15 mouse cellular contexts compared by ENCODE assay signal in genomic region chr5:124036341-124036740, GRCm38 (mm10). TPM values are rescaled to one million over a fixed set of nuclear protein-coding genes. Genes with fewer than 3 reads are reported as not detected.
DNase-seq lines count a peak whose midpoint lies in the region; ATAC-seq lines count a peak whose summit lies in the region.
"Had no signal": no experiment of that assay in that cellular context is flagged by ENCODE, and none has a peak within 500 bp of the region (broad histone marks: within the 10 kb centered on the region; RNA-seq: fewer than 3 reads in every experiment).

No protein-coding gene starts in this region.

- no peaks in the 10 kb centered on the region for H3K36me3 ChIP-seq in liver, embryonic 11.5 days (ENCODE audit: control insufficient read depth, insufficient read depth, low read length)
- no peaks in the 10 kb centered on the region for H3K36me3 ChIP-seq in hindbrain, embryonic 13.5 days
- H3K36me3 ChIP-seq: limb, embryonic 12.5 days had no signal

- no peak overlapping the region for H3K9ac ChIP-seq in liver, embryonic 11.5 days (ENCODE audit: low read depth, low read length)
- no peak overlapping the region for H3K9ac ChIP-seq in hindbrain, embryonic 13.5 days
- H3K9ac ChIP-seq: limb, embryonic 12.5 days had no signal

- WGBS in liver, embryonic 11.5 days, result 45% methylated on average over 6 of the region's 6 CpGs
- 23% methylated on average over 6 of the region's 6 CpGs for WGBS in hindbrain, embryonic 13.5 days

- no peak for ATAC-seq in liver, embryonic 11.5 days (replicated peaks; ENCODE audit: low FRiP score)
- ATAC-seq in hindbrain, embryonic 13.5 days (ENCODE audit: low FRiP score), result no peak

- no peaks in the 10 kb centered on the region for H3K27me3 ChIP-seq in liver, embryonic 11.5 days (replicated peaks; ENCODE audit: control insufficient read depth, insufficient read depth, low read length)
- H3K27me3 ChIP-seq in hindbrain, embryonic 13.5 days, result no peaks in the 10 kb centered on the region
- H3K27me3 ChIP-seq: limb, embryonic 12.5 days had no signal

- no peaks in the 10 kb centered on the region for H3K9me3 ChIP-seq in liver, embryonic 11.5 days (ENCODE audit: control insufficient read depth, low read length)
- no peaks in the 10 kb centered on the region for H3K9me3 ChIP-seq in hindbrain, embryonic 13.5 days
- H3K9me3 ChIP-seq: limb, embryonic 12.5 days had no signal

- H3K4me2 ChIP-seq in liver, embryonic 11.5 days, result no peak overlapping the region
- no peak overlapping the region for H3K4me2 ChIP-seq in hindbrain, embryonic 13.5 days
- H3K4me2 ChIP-seq: limb, embryonic 12.5 days had no signal

- H3K27ac ChIP-seq in liver, embryonic 11.5 days (ENCODE audit: low read depth, low read length), result peak overlapping the region; percentile 28; the same call in 1 of the 2 replicates
- peak overlapping the region; percentile 60 for H3K27ac ChIP-seq in hindbrain, embryonic 13.5 days
- H3K27ac ChIP-seq: limb, embryonic 12.5 days; stomach, postnatal 0 days had no signal

- H3K4me1 ChIP-seq in liver, embryonic 11.5 days (replicated peaks; ENCODE audit: control insufficient read depth, insufficient read depth, low read length), result peaks cover 20% of the 10 kb centered on the region
- peaks cover 9% of the 10 kb centered on the region for H3K4me1 ChIP-seq in hindbrain, embryonic 13.5 days (replicated peaks)
- H3K4me1 ChIP-seq: limb, embryonic 12.5 days had no signal

- DNase-seq in embryo, embryonic 9.5 days (ENCODE audit: extremely low spot score), result peak; percentile 14
- DNase-seq in embryo, embryonic 11 days, result no peak
- DNase-seq in liver, embryonic 11.5 days (ENCODE audit: low spot score), result no peak
- no peak for DNase-seq in liver
- peak; percentile 65 to 66 for DNase-seq in CD8-positive naive resting alpha-beta T cell, adult 2 months (ENCODE audit: low read depth in 2 of 2, low spot score in 2 of 2)
- DNase-seq in adrenal gland, postnatal 25 days, result no peak
- DNase-seq in adrenal gland, adult 2 months, result no peak
- DNase-seq: cerebellum, adult 11 months; heart, adult 11 months; kidney, adult 8-10 months; layer of hippocampus, postnatal 36 days; lung, adult 2 months had no signal

- no peak overlapping the region for H3K4me3 ChIP-seq in liver, embryonic 11.5 days (ENCODE audit: low read depth, low read length)
- H3K4me3 ChIP-seq in hindbrain, embryonic 13.5 days, result no peak overlapping the region
- H3K4me3 ChIP-seq: limb, embryonic 12.5 days had no signal

RNA-seq across cellular contexts. Expression of gene Vps37b, which starts 4.3 kb away (rescaled TPM):
- polyA plus RNA-seq in liver, embryonic 11.5 days (2014; fragmentation: Nextera tagmentation; extraction: Ambion mirVana), result 31.3 TPM in 2 replicates
- polyA plus RNA-seq in hindbrain, embryonic 13.5 days (2015; fragmentation: Nextera tagmentation; extraction: Ambion mirVana), result 79.3 and 84.7 TPM in 2 replicates
- total RNA-seq in adrenal gland, postnatal 25 days (2021), result 75.2 and 101 TPM in 2 replicates
- total RNA-seq in adrenal gland, adult 2 months (2021), result 100 to 1,000 TPM in 1 of 2 experiments, 10 to 100 TPM in 1; 65.8 to 146 TPM
- 198 and 208 TPM in 2 replicates for polyA plus RNA-seq in adrenal gland, adult 2 months (2012; rRNA removed)

RNA-seq across cellular contexts. Expression of gene Abcb9, which starts 59.3 kb away (rescaled TPM):
- polyA plus RNA-seq in liver, embryonic 11.5 days (2014; fragmentation: Nextera tagmentation; extraction: Ambion mirVana), result 4.1 and 4.8 TPM in 2 replicates
- polyA plus RNA-seq in hindbrain, embryonic 13.5 days (2015; fragmentation: Nextera tagmentation; extraction: Ambion mirVana), result 7.1 and 8.3 TPM in 2 replicates
- total RNA-seq in adrenal gland, postnatal 25 days (2021), result 10.8 and 11.8 TPM in 2 replicates
- 10 to 100 TPM in 1 of 2 experiments, 1 to 10 TPM in 1; 9.9 to 16.0 TPM for total RNA-seq in adrenal gland, adult 2 months (2021)
- polyA plus RNA-seq in adrenal gland, adult 2 months (2012; rRNA removed), result 14.8 and 15.4 TPM in 2 replicates

Comparison
In these comparisons a context has a peak if more than half of its experiments do, and no peak if none do; other contexts are left out.
1. DNase-seq: peak in embryo, embryonic 9.5 days (single experiment) and CD8-positive naive resting alpha-beta T cell, adult 2 months (2 of 2); none in embryo, embryonic 11 days (single experiment), liver, embryonic 11.5 days (single experiment), liver (single experiment), adrenal gland, postnatal 25 days (single experiment) and adrenal gland, adult 2 months (single experiment).